Mouse (Mus musculus) heart, embryonic 10.5 days (tissue): ENCODE data around the gene Jtb. TPM values are rescaled to one million over a fixed set of nuclear protein-coding genes. Genes with fewer than 3 reads are reported as not detected.
"Not testable (repeated sequence)": the region's sequence is repeated elsewhere in the genome, so short reads cannot be mapped to it uniquely, and the experiment has no call there.

ENCODE experiments used
- DNase-seq: peaks from one replicate; pipeline ENCODE4 v3.0.0-alpha.2; 2017; ENCODE audit warnings: low spot score
- H3K27ac ChIP-seq: fragments of 300-500 bp; sonication (generic); 2 replicates; pipeline ENCODE4 v1.5.1; 2016; ENCODE audit warnings: mild to moderate bottlenecking
- H3K27me3 ChIP-seq: fragments of 300-500 bp; sonication (generic); 2 replicates; pipeline ENCODE4 v1.6.1; 2016; ENCODE audit warnings: mild to moderate bottlenecking; ENCODE audit not compliant: poor library complexity, insufficient read depth, severe bottlenecking
- H3K36me3 ChIP-seq: fragments of 300-500 bp; sonication (generic); 2 replicates; pipeline ENCODE4 v1.6.1; 2016; ENCODE audit warnings: mild to moderate bottlenecking, moderate library complexity
- H3K4me1 ChIP-seq: fragments of 300-500 bp; sonication (generic); 2 replicates; pipeline ENCODE4 v1.6.1; 2016; ENCODE audit warnings: mild to moderate bottlenecking
- H3K4me3 ChIP-seq: fragments of 300-500 bp; sonication (generic); 2 replicates; pipeline ENCODE4 v1.5.1; 2016; ENCODE audit warnings: mild to moderate bottlenecking, moderate library complexity
- H3K9me3 ChIP-seq: fragments of 300-500 bp; sonication (generic); 2 replicates; pipeline ENCODE4 v1.6.1; 2016; ENCODE audit warnings: mild to moderate bottlenecking, moderate library complexity
- WGBS: fragments of 180-500 bp; shearing (Covaris S2); methylation state at CpG from one replicate; pipeline ENCODE4 v1.1.7; 2016; 5-methylcytosine and 5-hydroxymethylcytosine counted together
- polyA plus RNA-seq: library from polyadenylated mRNA; unstranded; fragments of >200 nt; fragmentation: Nextera tagmentation; extraction: Ambion mirVana; gene quantifications from 2 replicates; pipeline ENCODE4 v1.2.1, GENCODE M21; 2016

The Jtb gene
- polyA plus RNA-seq, 1 experiment from 2014 or later: 92.0 TPM

GRCm38 (mm10) chr3:90241669-90242358 lies 10.4 kb downstream of the Jtb start:
- no peak overlapping the region for H3K27ac ChIP-seq
- H3K27me3 ChIP-seq: 0 out of 2 replicates have a peak, but pooled peaks cover 11% of the 10 kb centered on the region
- WGBS: 79% methylated on average over 10 of the region's 10 CpGs
- H3K4me3 ChIP-seq: no peak overlapping the region
- H3K36me3 ChIP-seq: no peaks in the 10 kb centered on the region
- H3K4me1 ChIP-seq: peaks cover 20% of the 10 kb centered on the region
- H3K9me3 ChIP-seq: no peaks in the 10 kb centered on the region
- no peak for DNase-seq

DNA sequence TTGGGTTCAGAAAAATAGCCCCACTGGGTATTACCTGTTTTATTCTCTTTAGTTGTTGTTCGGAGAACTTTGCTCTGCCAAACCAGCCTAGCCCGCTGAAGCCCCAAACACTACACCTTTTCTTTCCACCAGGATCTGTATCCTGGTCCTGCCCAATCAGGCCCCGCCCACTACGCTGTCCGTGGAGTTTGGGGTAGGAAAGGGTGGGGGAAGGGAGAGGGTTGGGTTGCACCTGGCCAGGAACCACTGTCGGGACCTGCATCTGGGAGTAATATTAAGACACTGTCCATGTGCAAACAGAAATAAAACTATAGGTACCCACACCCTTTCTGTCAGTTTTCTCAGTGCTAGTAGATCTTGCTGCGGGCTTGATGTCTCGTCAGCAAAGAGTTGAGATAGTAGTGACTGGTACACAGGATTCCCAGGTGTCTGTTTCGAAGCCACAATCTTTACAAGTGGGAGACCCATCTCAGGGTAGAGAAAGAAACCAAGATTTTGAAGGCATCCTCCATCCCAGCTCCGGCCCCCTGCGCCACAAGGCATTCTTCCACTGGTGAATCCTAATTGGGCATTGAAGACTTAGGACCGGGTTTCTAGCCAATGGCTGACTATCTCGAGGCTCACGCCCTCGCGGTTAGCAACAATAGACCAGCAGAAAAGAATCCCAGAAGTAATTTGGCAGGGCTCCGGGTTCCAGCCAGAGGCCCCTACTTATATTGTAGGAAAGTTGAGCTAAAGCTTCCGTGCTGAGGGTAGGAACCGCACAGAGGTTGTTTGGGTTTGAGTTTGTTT lies 11.8 kb downstream of the Jtb start, which contains the start of gene Creb3l4:
Creb3l4 (minus strand) TSS at position 529 of the 792 bp plus-strand sequence.
- Histone ChIP-seq H3K4me1 (peaks cover 23% of the 10 kb centered on the region), H3K27me3 (0 out of 2 replicates have a peak, but pooled peaks cover 11% of the 10 kb centered on the region), H3K9me3 (no peaks in the 10 kb centered on the region), H3K36me3 (no peaks in the 10 kb centered on the region), H3K4me3 (peak within 1 kb of the TSS; percentile 58), H3K27ac (peak within 1 kb of the TSS; percentile 78)
- 3% methylated on average over 19 of the region's 19 CpGs for WGBS
- DNase-seq: no peak

- 65% methylated on average over 2 of the region's 2 CpGs for WGBS
- DNase-seq: no peak
- H3K27me3 ChIP-seq: 0 out of 2 replicates have a peak, but pooled peaks cover 11% of the 10 kb centered on the region
- H3K9me3 ChIP-seq: no peaks in the 10 kb centered on the region
- H3K27ac ChIP-seq: no peak overlapping the region
- H3K4me1 ChIP-seq: peaks cover 32% of the 10 kb centered on the region
- H3K4me3 ChIP-seq: no peak overlapping the region
- H3K36me3 ChIP-seq: peaks cover 10% of the 10 kb centered on the region
Observed at GRCm38 (mm10) chr3:90245406-90245805, 14.0 kb downstream of the Jtb start.

DNA sequence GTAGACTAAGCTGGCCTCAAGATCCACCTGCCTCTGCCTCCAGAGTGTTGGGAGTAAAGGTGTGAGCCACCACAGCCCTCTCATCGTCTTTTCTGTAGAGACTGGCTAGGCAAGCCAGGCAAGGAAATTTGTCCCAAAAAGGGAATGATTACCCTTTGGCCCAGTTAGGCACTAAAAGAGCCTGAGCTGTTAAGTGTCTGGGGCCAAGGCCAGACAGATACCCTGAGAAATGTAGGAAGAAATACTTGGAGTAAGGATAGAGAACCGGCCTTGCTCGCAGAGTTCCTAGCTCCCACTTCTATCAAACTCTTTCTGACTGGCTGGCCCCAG lies 16.2 kb downstream of the Jtb start:
- Histone ChIP-seq H3K27ac (peak overlapping the region; percentile 96), H3K27me3 (no peaks in the 10 kb centered on the region), H3K4me1 (peaks cover 29% of the 10 kb centered on the region), H3K36me3 (peaks cover 27% of the 10 kb centered on the region), H3K9me3 (no peaks in the 10 kb centered on the region), H3K4me3 (peak overlapping the region; percentile 86)
- WGBS: under 1% methylated on average over 3 of the region's 3 CpGs
- no peak for DNase-seq

- WGBS: under 1% methylated on average over 44 of the region's 44 CpGs
- H3K27ac ChIP-seq: peak within 1 kb of the TSS; percentile 96
- H3K36me3 ChIP-seq: peaks cover 27% of the 10 kb centered on the region
- H3K4me1 ChIP-seq: peaks cover 23% of the 10 kb centered on the region; the same call in 1 of the 2 replicates
- no peaks in the 10 kb centered on the region for H3K27me3 ChIP-seq
- peak; percentile 98 for DNase-seq
- H3K4me3 ChIP-seq: peak within 1 kb of the TSS; percentile 86
- no peaks in the 10 kb centered on the region for H3K9me3 ChIP-seq
Observed at GRCm38 (mm10) chr3:90247960-90248745, 16.8 kb downstream of the Jtb start, which contains the start of gene Slc39a1. Gene Slc39a1, plus strand, starts transcription at chr3:90248172.

- H3K4me1 ChIP-seq: peaks cover 18% of the 10 kb centered on the region; the same call in 1 of the 2 replicates
- H3K36me3 ChIP-seq: peaks cover 27% of the 10 kb centered on the region
- H3K27me3 ChIP-seq: no peaks in the 10 kb centered on the region
- H3K4me3 ChIP-seq: peak overlapping the region; percentile 86
- DNase-seq: peak; percentile 81
- peak overlapping the region; percentile 96 for H3K27ac ChIP-seq
- H3K9me3 ChIP-seq: no peaks in the 10 kb centered on the region
- 3% methylated on average over 10 of the region's 10 CpGs for WGBS
Observed at GRCm38 (mm10) chr3:90248746-90249100, 17.3 kb downstream of the Jtb start.

DNA sequence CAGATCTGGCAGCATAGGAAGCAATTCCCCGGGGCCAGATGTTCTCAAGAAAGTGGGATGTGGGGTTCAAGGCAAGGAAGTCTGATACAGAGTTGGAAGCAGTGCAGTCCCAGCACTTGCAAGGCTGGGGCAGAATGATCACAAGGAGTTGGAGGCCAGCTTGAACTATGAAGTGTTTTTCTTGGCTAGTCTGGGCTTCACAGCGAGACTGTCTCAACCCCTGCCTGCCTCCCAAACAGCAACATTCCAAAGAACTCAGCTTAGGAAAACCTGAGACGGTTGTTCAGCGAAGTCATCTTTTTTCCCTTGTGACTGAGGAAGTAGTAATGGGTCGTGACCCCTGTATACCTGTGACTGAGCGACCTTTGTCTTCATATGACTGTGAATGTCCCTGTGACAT lies 19.4 kb downstream of the Jtb start:
- H3K27ac ChIP-seq: no peak overlapping the region; the same call in 1 of the 2 replicates
- H3K4me3 ChIP-seq: no peak overlapping the region
- H3K9me3 ChIP-seq: no peaks in the 10 kb centered on the region
- peaks cover 25% of the 10 kb centered on the region for H3K4me1 ChIP-seq
- WGBS: 82% methylated on average over 6 of the region's 6 CpGs
- no peaks in the 10 kb centered on the region for H3K27me3 ChIP-seq
- no peak for DNase-seq
- peaks cover 27% of the 10 kb centered on the region for H3K36me3 ChIP-seq

GRCm38 (mm10) chr3:90251731-90252226 lies 20.4 kb downstream of the Jtb start:
- not testable (repeated sequence) for H3K27ac ChIP-seq, H3K9me3 ChIP-seq, DNase-seq, H3K27me3 ChIP-seq, H3K4me3 ChIP-seq
- 88% methylated on average over 10 of the region's 12 CpGs for WGBS
- Histone ChIP-seq H3K36me3 (peaks cover 36% of the 10 kb centered on the region), H3K4me1 (peaks cover 28% of the 10 kb centered on the region)

DNA sequence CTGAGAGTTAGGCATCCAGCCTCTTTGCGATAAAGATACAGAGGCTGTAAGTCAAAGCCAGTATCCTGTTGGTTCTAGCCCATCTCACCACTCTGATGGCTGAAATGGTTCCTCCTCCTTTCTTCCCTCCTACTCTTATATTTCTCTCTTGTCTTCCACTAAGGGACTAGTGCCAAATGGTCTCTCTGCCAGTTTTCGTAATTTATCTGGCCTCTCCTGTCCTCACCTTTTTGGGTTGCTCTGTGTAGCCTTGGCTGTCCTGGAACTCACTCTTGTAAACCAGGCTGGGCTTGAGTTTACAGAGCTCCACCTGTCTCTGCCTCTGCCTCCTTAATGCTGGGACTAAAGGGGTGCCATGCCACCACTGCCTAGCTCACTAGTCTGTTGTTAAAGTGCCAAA lies 21.3 kb downstream of the Jtb start:
- Histone ChIP-seq H3K36me3 (peaks cover 45% of the 10 kb centered on the region), H3K4me1 (peaks cover 26% of the 10 kb centered on the region)
- not testable (repeated sequence) for H3K27ac ChIP-seq, DNase-seq, H3K27me3 ChIP-seq, H3K9me3 ChIP-seq, H3K4me3 ChIP-seq
- 85% methylated on average over 2 of the region's 2 CpGs for WGBS

DNA sequence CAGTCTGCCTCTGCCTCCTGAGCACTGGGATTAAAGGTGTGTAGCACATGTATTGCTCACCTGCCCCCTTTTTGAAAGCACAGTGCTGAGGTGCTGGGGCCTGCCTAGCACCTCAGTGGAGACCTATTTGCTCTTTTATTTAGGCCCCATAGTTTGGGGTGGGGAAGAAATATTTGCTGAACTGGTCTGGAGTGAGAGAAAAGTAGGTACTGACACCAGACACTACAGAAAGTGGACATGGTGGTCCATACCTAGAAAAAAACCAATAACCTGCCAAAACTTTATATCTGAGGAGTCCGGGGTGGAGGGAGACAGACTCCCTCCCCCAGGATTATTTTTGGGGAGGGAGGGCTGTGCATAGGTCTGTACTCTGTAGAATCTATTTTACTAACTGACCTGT lies 21.8 kb downstream of the Jtb start:
- not testable (repeated sequence) for H3K27ac ChIP-seq, H3K4me3 ChIP-seq, H3K27me3 ChIP-seq, H3K9me3 ChIP-seq, DNase-seq
- WGBS: 76% methylated on average over 1 of the region's 1 CpGs
- Histone ChIP-seq H3K36me3 (peaks cover 50% of the 10 kb centered on the region), H3K4me1 (peaks cover 26% of the 10 kb centered on the region)

- Histone ChIP-seq H3K27ac (peak within 1 kb of the TSS; percentile 95), H3K4me3 (peak within 1 kb of the TSS; percentile 88), H3K27me3 (no peaks in the 10 kb centered on the region), H3K4me1 (peaks cover 21% of the 10 kb centered on the region), H3K9me3 (no peaks in the 10 kb centered on the region), H3K36me3 (peaks cover 57% of the 10 kb centered on the region)
- WGBS: 3% methylated on average over 39 of the region's 40 CpGs
- DNase-seq: peak; percentile 99
Observed at GRCm38 (mm10) chr3:90253653-90254418, 22.4 kb downstream of the Jtb start, which contains the start of gene Crtc2. Gene Crtc2, plus strand, starts transcription at chr3:90254163.
